Mouse (Mus musculus) cerebellum, adult 9-10 months (tissue): Measurements from ENCODE around the gene Anapc16.

Experiments
- DNase-seq: peaks from one replicate; pipeline ENCODE4 v3.0.0; 2022

The Anapc16 gene

DNA sequence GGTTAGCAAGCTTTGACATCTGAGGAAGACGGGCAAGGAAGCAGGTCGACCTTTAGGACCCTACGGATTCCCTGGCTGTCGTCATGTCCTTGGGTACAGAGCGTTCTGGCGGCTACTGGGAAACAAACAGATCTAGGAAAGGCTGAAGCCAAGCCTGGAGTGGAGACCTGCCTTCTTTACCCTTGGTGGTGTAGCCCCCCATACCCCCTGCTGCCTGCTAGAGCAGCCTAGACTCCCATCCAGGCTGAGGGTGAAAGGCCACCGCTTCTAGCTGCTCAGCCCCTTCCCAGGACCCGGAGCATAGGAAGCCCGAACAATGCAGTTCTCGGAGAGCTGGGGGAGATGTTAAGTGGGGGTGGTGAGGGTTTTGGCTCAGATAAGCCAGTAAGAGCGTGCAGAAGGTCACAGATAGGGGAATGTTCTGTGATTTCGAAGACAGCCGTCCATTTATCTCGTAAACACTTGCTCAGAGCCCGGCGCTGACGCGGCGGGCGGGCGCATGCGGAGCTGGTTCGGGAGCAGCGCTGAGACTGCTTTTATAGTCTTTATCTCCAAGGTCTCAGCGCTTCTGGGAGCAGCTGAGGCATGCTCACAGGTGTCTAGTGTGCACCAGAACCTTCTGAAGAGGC lies 33.0 kb downstream of the Anapc16 start:
- DNase-seq = peak; percentile 87

DNA sequence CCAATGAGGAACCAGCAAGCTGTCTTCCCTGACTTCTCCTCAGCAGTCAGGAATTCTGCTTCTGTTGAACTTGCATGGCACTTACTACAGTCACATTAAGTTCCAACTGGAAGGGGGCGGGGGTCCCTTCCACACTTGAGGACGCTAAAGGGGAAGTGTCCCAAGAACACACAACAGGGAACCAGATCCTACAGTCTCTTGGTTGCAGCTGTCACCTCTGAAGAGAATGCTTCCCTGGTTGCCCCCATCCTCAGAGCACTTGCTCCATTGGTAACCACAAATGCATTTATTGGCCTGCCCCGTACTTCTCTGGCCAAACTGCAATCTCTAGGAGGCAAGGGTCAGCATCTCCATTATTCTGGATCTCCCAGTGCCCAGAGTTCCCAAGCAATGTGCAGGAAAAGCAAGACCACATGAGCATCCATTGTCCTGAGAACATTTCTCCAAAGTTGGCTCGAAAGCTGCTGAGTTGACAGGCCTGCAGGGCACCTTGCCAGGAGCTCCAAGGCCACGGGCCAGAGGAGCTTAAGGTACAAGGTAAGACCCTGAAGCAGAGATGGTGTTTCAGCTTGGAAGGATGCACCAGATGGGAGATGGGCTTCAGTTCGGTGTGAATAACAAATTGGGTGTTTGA lies 35.5 kb downstream of the Anapc16 start:
- peak; percentile 70 for DNase-seq

DNA sequence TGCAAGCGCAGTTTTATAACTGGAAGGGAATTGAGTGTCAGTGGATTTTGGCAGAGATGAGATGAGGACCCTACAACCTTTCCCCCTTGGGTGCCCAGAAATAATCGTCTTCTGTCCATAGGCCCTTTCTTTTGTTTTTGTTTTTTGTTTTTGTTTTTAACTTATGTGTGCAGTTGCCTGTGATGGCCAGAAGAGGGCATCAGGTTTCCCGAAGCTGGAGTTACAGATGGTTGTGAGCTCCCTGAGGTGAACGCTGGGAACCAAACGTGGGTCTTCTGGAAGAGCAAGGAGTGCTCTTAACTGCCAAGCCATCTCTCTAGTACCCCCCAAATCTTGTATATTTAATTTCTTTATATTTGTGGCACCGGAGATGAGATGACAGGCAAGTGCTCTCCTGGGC lies 36.2 kb downstream of the Anapc16 start:
- DNase-seq = no peak

DNA sequence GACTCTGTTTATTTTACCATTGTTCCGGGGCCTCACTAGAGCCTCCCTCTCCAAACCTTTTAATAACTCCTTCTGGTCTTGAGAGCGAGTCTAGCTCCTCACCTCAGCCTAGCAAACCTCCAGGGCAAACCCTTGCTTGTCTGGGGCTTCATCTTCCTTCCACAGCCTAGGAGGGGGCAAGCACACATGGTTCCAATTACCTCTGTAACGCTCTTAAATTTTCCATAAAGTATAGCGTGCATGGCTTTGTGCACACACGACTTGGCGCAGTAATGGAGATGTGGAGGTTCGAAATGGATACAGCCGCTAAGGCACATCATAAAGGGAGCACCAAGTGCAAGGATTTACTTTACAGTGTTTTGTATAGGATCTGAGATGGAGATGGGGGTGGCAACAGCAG lies 37.1 kb downstream of the Anapc16 start:
- no peak for DNase-seq

DNA sequence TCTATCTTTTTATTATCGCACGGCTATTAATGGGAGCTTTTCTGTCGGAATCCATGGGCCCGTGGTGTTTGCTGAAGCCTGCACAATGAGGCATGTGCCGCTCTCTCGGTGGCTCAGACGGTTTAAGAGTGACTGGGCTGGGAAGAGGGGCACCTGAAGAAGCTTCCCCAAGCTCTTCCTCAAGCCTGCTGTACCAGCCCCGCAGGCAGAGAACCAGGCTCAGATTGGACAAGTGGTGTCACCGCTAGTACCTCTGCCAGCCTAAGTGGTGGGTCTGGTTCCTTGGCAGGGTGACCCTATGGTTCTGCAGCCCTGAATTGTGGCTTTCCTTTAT lies 37.6 kb downstream of the Anapc16 start:
- DNase-seq = no peak

DNA sequence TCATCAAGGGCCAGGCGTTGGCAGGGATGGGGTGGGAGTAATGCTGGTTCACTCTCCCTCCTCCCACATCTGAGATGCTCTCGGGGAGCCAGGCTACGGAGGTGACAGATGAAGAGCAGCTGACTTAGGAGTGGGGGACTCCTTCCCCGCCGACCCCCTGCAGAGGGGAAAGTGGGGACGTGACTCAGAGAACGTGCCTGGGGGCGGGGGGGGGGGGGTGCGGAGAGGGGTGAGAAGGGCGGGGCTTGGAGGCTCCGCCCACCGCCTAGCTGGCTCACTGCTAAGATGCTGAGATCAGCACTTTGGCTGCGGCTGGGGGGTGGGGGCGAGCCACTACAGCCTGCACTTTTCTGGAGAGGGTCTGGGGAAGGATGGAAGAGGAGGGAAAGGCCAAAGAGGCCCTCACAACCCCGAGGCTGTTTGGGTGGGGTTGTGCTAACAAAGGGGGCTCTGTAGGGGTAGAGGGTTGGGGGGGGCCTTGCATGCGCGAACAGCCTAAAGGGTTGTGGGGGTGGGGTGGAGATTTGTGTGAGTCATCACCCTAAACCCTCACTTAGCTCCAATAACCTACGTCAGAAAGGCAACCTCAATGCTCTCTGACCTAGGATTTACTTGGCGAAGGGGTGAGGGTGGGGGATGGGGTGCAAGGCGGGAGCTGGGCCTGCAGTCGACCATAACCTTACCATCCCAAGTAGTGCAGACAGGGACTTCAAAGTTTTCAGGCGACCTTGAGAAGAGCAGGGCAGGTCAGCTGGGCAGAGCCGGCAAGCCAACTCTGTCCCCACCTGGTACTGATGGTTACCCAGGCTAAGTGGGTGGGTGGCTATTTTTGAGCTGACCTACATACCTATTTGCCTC lies 38.2 kb downstream of the Anapc16 start:
- DNase-seq = no peak

DNA sequence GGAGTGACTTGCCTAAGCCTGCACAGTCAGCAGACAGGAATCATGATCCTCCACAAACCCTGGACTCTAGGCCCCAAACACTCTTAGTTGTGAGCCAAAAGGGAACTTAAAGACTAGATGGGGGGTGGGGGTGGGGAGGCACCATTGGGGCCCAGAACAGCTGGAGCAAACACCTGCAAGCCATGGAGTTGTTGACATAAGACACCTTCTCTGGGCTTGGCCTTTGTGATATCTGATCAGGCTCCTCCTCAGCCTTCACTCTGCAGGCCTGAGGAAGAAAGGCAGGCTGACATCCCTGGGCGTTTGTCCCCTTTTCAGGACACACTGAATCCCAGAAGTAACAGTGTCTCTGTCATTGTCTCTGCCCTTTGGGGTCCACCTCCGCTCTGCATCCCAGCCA lies 39.3 kb downstream of the Anapc16 start:
- no peak for DNase-seq

DNA sequence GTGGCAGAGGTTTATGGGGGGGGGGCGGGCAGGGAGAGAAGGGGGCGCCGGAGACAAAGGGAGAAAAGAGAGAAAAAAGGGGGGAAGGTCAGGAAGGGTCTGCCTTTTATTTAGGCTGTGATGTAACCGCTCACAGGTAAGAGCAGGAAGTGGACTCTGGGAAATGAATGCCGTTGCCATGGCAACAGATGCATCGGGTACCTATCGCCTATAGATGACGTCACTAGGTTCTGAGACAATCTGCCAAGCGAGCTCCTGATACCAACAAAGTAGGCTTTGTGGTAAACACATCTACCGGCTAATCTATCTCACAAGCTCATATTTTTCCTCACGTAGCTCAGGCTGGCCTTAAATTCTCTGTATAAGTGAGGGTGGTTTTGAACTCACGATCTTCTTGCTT lies 43.4 kb downstream of the Anapc16 start:
- DNase-seq = no peak

DNA sequence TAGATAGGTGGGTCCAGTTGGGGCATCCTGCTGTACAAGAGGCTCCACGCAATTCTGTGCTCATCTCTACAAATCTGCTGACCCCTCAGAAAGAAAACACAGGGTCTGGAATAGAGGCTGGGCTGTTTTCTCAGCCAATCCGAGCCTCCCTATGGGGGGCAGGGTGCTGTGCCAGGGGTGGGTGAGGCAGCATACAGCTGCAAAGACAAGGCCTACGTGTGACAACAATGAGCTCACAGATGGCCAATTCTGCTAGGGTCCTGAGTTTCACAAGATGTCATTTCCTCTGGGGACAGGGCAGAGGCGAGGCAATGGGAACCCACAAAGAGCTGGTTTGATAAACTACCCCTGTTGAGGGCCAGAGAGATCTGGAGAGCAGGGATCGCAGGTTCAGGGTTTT lies 44.5 kb downstream of the Anapc16 start:
- no peak for DNase-seq

DNA sequence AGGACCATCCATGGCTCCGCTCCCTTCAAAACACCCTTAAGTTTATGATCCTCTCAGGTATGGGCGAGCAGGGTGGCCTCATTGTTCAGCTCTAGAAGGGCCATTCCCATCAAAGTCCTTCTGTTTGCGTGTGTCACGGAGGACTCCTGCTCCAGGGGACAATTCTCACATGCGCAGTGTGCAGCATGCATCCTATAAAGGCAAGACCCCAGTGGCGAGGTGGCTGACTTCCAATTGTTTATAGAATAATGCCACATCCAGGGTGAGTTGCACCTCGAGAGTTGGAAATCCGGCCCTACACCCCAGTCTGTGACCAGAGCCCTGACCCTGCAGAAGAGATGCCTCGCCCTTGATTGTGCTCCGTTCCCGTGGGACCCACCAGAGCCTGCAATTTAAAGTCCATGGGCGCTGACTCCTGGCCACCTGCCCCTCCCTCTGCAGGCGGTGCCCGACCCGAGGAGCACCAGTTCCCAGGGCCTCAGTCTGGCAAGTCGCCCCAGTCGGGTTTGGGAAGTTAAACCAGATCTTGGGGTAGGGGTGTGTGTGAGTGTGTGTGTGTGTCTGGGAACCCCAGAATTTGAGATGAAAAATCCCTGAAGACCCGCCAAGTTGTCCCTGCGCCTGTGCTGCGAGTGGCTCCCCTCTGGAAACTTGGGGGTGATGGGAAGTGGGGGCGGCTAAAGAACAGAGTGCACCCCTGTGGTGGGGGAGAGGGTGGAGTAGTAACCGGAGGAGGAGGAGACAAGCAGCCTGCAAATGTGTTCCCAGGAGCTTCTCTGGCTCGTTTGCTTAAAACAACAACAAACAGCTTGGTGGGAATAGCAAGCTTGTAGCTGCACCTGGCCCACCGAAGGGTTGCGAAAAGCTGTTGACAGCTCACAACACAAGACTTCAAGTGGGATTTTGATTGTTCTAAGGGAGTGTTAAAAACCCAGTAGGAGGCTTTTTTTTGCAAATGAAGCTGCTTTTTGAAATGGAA lies 45.5 kb downstream of the Anapc16 start:
- DNase-seq = no peak

DNA sequence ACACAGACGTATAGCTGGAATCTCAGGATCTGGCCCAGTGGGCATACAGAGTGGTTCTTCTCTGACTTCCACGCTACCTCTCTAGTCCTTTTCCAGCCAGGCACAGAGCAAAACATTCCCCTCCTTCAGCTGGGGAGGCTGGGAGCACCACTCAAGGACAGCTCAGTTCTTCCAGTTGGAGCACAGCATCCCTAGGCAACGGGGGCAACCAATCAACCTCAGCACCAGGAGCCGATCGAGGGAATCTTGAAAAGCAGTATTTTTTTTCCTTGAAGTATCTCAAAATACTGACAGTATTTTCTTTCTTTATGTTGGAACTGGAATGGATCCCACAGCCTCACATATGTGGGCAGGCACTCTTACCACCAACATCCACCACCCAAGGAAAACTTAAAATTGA lies 46.3 kb downstream of the Anapc16 start:
- no peak for DNase-seq

DNA sequence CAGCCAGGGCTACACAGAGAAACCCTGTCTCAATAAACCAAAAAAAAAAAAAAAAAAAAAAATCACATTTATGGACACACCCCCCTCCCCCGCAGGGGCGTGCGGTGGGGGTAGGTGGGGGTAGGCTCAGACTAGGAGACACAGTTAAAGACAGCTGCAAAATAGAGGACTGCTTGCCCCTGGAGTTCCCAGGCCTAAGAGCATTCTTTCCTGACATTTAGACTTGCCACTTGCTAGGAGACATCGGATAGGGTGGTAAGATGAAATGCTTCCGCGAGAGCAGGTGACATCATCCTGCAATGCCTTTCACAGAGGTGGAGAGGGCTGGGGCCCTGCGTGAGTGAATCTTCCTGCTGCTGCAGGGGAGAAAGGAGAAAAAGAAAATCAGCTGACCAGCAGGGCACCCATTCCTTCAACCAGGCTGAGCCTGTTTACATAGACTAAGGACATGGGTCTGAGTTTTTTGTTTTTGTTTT lies 49.3 kb downstream of the Anapc16 start:
- no peak for DNase-seq

DNA sequence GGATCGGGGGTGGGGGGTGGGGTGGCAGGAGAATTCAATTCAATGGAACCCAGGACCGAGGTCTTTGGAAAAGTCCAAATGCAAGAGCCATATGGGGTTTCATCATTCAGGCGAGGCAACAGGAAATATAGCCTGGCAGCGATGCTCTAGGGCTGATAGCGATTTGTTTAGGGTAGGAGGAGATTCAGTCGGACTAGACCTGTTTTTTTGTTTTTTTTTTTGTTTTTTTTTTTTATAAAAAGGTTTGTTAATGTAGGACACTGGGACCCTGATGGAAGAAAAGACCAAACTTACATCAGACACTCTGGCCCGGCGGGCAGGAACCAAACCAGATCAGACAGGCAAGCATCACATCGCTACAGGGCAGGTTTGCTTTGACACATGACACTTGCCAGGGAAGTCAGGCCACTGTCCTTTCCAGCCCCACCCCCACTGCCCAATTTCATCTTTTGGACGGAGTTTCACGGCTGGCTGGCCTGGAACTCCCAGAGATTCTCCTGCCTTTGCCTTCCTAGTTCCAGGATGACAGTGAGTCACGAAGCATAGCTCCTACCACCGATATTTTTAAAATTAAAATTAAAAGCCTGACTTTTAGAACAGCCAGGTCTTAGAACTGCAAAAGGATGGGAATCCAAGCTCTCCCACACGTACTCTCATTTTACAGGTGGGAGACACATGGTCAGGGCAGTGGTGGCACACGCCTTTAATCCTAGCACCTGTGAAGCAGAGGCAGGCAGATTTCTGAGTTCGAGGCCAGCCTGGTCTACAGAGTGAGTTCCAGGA lies 50.0 kb downstream of the Anapc16 start:
- peak; percentile 80 for DNase-seq

DNA sequence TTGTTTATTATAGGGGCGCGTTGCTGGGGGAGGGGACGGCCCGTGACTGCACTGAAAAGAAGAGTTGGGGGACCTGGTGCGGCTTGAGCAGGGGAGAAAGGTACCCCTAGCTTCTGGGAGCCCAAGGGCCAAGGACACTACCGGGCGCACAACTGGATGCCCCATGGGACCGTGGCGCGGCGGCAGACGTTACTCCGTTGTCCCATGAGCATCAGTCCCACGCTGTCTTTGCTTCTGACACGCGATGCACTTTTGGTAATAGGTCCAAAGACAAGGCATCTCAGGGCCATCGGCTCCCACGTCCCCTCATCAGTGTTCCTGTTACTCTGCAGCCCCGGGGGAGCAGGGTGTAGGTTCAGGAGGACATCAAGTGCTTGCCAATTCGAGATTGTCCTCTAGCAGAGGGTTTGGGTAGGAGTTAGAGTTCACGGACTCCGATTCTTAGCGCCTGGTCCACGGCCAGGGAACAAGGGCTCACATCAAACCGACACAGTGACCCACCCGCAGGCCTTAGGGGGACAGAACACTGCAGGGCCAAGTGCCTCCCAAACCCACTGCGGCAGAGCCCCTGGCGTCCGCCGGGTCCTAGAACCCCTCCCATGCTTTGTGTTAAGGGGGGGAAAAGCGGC lies 50.7 kb downstream of the Anapc16 start:
- DNase-seq = no peak

DNA sequence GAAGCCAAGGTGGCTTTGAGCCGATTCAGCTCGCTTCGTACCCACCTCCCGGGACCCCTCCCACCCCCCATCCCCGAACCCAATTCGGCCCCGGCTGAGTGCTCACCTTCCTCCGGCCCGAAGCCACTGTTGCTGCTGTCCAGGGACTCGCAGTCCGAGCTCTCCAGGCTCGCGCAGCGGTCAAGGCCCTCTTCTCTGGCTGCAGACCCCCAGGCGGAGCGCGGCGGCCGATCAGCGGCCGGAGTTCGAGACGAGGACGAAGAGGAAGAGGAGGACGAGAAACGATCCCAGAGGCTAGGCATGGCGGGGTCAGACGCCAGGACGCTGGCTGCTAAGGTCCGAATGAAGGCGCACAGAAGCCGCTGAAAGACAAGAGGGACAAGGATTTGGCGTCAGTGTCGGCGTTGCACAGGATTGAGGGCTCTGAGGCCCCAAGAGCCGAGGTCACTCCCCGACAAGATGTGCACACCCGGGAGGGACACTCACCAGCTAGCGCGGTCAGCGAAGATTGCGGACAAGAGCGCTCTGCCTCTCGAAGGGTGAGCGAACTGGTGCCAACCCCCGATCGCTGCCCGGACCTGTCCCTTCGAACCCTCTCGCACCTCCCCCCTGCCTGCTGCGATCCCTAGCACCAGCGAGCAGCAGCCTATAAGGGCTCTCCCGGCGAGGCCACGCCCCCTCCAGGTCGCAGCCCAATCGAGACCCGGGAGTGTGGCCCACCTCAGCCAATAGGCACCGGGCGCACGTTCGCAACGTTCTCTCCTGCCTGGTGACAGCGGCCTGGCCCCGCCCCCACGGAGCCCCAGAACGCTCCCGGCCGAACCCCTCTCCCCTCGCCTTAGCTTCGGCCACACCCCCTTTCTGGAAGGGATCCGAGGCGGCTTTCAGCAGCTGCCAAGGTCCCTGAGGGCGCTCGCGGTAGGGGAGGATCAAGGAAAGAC lies 51.5 kb downstream of the Anapc16 start, which contains the start of gene Ddit4:
Gene Ddit4, minus strand, starts transcription at position 624 of the 941 bp plus-strand sequence.
- peak; percentile 100 for DNase-seq

DNA sequence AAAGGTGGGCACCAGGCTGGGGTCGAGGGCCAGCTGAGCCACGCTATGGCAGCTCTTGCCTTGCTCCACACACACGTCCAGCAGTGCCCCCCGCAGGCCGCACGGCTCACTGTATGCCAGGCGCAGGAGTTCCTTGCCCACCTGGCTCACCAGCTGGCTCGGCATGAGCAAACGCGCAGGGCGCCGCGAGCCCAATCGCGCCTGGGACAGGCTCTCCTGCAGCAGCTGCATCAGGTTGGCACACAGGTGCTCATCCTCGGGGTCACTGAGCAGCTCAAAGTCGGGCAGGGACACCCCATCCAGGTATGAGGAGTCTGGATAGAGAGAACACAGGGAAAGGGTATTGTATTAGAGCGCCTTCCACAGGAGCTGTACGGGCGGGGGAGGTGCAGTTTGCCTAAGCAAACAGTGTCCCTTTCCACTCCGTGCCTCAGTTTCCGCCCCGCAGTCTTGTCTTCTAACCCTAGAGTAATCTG lies 52.2 kb downstream of the Anapc16 start:
- peak; percentile 90 for DNase-seq

DNA sequence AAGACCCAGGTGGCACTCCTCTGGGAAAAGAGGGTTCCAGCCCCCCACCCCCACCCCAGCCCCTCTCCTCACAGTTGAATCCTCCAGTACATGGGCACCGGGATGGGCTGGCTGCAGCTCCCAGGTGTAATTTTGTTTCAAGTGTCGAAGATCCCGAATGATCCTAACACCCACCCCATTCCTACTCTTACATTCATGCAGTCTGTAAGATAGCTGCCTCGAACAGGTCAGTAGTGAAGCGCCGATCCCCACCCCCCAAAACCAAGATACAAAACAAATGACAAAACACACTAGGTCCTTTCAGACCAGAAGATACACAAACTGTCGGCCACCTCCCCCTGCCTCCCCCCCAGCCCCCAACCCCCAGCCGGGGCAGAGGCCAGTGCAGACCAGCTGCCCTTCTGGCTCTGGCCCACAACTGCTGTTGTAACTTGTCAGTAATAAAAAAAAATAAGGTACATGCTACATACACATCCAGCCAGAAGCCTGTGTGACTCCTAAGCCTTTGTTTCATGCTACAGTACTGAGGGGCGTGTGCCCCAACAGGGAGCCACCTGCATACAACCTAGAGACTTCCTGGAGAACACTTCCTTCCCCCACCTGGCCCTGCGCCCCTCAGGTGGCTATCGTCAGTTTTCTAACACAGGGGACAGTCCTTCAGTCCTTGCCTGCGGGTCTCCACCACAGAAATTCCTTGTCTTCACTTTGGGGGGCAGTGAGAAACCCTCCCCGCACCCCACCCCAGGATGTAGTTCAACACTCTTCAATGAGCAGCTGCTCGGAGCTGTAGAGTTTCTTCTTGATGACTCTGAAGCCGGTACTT lies 52.9 kb downstream of the Anapc16 start:
- peak; percentile 63 for DNase-seq

DNA sequence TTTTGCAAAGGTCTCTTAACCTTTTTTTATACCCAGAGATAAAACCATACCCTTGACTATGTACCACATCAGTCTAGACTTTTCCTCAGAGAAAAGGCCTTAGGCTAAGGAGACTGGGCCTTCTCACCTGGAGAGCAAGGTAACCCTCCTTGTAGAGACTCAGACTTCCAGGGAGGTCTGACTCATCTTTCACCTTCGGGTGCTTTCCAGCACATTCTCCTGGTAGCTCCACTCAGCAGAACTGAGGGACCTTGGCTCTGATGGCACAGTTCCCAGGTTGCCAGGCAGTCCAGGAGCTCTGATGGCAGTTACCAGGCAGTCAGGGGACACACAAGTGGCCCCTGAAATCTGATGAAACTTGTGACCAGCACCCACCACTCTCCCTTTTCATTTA lies 53.7 kb downstream of the Anapc16 start:
- peak; percentile 68 for DNase-seq
